Mouse (Mus musculus): ENCODE measurements around the gene Tnr. TPM values are rescaled to one million over a fixed set of nuclear protein-coding genes. Genes with fewer than 3 reads are reported as not detected.

Tnr gene
- polyA plus RNA-seq, 1 experiment from 2014 or later, result 7.4 TPM

DNA sequence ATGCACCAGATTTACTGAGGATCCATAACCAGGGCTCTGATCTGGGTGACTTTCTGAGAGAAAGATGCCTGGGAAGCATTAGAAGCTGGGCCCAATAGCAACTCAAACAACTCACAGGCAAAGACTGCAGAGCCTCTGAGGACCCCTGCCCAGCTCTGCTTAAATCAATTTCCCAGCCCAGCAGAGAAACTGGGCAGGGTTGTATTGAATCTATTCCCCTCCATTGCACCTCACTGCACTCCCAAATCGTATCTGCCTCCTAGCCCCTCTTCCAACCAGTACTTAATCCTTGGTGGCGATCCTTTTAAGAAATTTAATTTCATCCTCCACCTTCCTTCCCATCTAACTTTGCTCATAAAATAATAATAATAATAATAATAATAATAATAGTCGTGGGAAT lies 253.5 kb downstream of the Tnr start:
- H3K27me3 ChIP-seq (replicated peaks; ENCODE audit: control insufficient read depth, insufficient read depth, low read length), result no peaks in the 10 kb centered on the region
- WGBS, result 41% methylated on average over 3 of the region's 3 CpGs
- peak; percentile 41; the same call in 1 of the 2 replicates for ATAC-seq

DNA sequence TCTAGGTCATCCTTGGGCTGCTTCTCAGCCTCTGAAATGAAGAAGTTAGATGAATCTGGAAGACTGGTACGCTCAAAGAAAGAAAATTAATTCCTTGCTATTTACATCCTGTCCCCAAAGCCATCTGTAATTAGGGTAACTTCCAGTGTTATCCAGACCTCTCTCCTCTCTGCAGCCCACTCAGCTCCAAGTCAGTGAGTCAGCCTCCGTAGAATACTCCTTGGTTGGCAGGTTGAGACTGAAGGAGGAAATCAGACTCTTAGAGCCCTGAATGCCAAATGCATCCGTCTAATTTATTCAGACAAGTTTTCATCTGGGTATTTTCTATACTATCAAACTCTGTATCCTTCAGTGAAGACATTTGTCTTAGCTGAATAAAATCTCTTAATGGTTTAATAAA lies 255.9 kb downstream of the Tnr start:
- Histone ChIP-seq H3K9ac (replicated peaks; ENCODE audit: low read depth, low read length) (no peak overlapping the region), H3K27ac (ENCODE audit: low read length) (no peak overlapping the region), H3K36me3 (ENCODE audit: control insufficient read depth, insufficient read depth) (no peaks in the 10 kb centered on the region), H3K4me1 (replicated peaks; ENCODE audit: control insufficient read depth, insufficient read depth, low read length) (peaks cover 8% of the 10 kb centered on the region; the same call in 1 of the 2 replicates), H3K27me3 (replicated peaks; ENCODE audit: control insufficient read depth, insufficient read depth, low read length) (no peaks in the 10 kb centered on the region), H3K4me3 (replicated peaks; ENCODE audit: low read length) (no peak overlapping the region), H3K9me3 (ENCODE audit: control insufficient read depth, low read length) (no peaks in the 10 kb centered on the region), H3K4me2 (ENCODE audit: low read length) (no peak overlapping the region)
- no peak for ATAC-seq
- WGBS, result 77% methylated on average over 3 of the region's 3 CpGs

More for the DNA sequence above, 253.5 kb downstream of the Tnr start:
- Histone ChIP-seq H3K9ac (replicated peaks; ENCODE audit: low read depth, low read length) (no peak overlapping the region), H3K27ac (ENCODE audit: low read length) (no peak overlapping the region), H3K36me3 (ENCODE audit: control insufficient read depth, insufficient read depth) (no peaks in the 10 kb centered on the region), H3K9me3 (ENCODE audit: control insufficient read depth, low read length) (no peaks in the 10 kb centered on the region), H3K4me2 (ENCODE audit: low read length) (no peak overlapping the region), H3K4me3 (replicated peaks; ENCODE audit: low read length) (no peak overlapping the region), H3K4me1 (replicated peaks; ENCODE audit: control insufficient read depth, insufficient read depth, low read length) (peaks cover 8% of the 10 kb centered on the region; the same call in 1 of the 2 replicates)

DNA sequence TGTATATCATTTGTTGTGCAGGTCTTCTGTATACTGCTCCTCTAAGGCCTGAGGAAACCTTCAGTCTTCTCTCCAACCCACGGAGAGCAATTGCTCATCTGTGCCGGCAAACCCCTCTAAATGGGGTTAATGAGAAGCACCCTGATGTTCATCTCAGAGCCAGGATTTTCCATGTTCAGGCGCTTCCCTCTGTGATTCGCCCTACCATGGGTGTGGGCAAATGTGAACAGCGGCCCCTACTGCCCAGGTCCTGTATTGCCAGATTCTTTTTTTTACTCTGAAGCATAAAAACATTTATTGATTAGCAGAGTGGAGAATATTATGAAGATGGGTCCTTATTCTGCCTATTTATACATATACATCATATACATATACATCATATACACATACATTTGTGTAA lies 260.3 kb downstream of the Tnr start:
- Histone ChIP-seq H3K27me3 (replicated peaks; ENCODE audit: control insufficient read depth, insufficient read depth, low read length) (no peaks in the 10 kb centered on the region), H3K27ac (ENCODE audit: low read length) (no peak overlapping the region), H3K9me3 (ENCODE audit: control insufficient read depth, low read length) (no peaks in the 10 kb centered on the region), H3K36me3 (ENCODE audit: control insufficient read depth, insufficient read depth) (no peaks in the 10 kb centered on the region), H3K4me2 (ENCODE audit: low read length) (no peak overlapping the region), H3K4me3 (replicated peaks; ENCODE audit: low read length) (no peak overlapping the region), H3K4me1 (replicated peaks; ENCODE audit: control insufficient read depth, insufficient read depth, low read length) (no peaks in the 10 kb centered on the region), H3K9ac (replicated peaks; ENCODE audit: low read depth, low read length) (no peak overlapping the region)
- WGBS, result 25% methylated on average over 5 of the region's 5 CpGs
- ATAC-seq, result peak; percentile 36; the same call in 1 of the 2 replicates

DNA sequence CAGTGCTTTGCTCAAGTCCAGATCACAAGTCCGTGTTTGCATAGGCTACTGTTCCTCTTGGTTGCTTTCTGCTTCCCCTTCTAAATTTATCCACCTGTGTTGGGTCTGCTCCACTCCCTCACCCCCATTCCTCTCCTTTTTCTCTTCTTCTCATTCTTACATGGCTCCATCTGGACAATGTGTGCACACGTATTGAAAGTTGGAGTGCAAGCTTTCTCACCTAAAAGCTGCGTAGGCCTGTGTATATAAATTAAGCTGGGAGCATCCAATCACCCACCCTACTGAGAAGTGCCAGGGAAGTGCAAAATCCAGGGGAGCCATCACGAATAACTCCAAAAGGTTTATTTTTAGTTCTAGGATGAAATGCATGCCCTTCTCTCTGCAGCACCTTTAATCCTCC lies 264.7 kb downstream of the Tnr start:
- Histone ChIP-seq H3K27ac (ENCODE audit: low read length) (no peak overlapping the region), H3K4me1 (replicated peaks; ENCODE audit: control insufficient read depth, insufficient read depth, low read length) (no peaks in the 10 kb centered on the region), H3K9me3 (ENCODE audit: control insufficient read depth, low read length) (no peaks in the 10 kb centered on the region), H3K4me3 (replicated peaks; ENCODE audit: low read length) (no peak overlapping the region), H3K36me3 (ENCODE audit: control insufficient read depth, insufficient read depth) (no peaks in the 10 kb centered on the region), H3K4me2 (ENCODE audit: low read length) (no peak overlapping the region), H3K27me3 (replicated peaks; ENCODE audit: control insufficient read depth, insufficient read depth, low read length) (no peaks in the 10 kb centered on the region), H3K9ac (replicated peaks; ENCODE audit: low read depth, low read length) (no peak overlapping the region)
- WGBS, result 70% methylated on average over 4 of the region's 4 CpGs
- no peak for ATAC-seq

DNA sequence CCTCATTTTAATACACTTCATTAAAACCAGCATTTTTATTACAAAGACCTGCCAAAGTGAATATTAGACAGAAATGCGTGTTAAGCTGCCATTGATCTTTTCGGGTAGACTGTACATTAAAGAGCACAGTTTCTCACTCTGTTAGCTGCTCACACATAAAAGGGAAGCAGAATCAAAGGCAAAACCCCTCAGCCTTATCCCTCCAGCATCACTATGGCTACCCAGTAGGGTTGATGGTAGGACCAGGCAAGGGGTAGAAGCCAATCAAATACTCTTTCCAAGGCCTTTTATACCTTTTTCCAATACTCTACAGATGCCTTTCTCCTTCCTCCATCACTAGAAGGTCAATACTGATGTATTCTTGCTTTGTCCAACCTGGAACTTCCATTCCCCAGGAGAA lies 269.0 kb downstream of the Tnr start:
- no peak overlapping the region for H3K9ac ChIP-seq (replicated peaks; ENCODE audit: low read depth, low read length)
- ATAC-seq, result no peak
- H3K4me3 ChIP-seq (replicated peaks; ENCODE audit: low read length), result no peak overlapping the region
- no peaks in the 10 kb centered on the region for H3K27me3 ChIP-seq (replicated peaks; ENCODE audit: control insufficient read depth, insufficient read depth, low read length)
- H3K9me3 ChIP-seq (ENCODE audit: control insufficient read depth, low read length), result no peaks in the 10 kb centered on the region
- H3K27ac ChIP-seq (ENCODE audit: low read length), result no peak overlapping the region
- H3K4me1 ChIP-seq (replicated peaks; ENCODE audit: control insufficient read depth, insufficient read depth, low read length), result no peaks in the 10 kb centered on the region
- WGBS, result 87% methylated on average over 2 of the region's 2 CpGs
- no peak overlapping the region for H3K4me2 ChIP-seq (ENCODE audit: low read length)
- H3K36me3 ChIP-seq (ENCODE audit: control insufficient read depth, insufficient read depth), result no peaks in the 10 kb centered on the region

DNA sequence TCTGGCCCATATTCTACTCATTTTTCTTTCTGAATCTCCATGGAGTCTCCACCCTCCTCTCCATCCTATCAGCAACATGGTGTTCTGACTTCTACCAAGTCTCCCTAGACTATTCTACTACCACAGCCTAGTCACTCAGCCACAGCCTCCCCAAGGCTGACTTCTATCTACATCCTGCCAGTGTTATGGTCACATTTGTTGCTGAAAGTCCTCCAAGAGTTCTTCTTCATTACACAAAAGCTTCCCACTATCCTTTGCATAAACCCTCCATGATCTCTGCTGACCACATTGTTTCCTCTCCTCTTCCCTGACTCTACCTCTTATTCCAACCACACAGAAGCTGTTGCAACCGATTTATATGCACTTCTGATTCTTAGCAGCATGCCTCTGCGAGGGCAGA lies 272.5 kb downstream of the Tnr start:
- H3K4me2 ChIP-seq (ENCODE audit: low read length), result no peak overlapping the region
- H3K27me3 ChIP-seq (replicated peaks; ENCODE audit: control insufficient read depth, insufficient read depth, low read length), result no peaks in the 10 kb centered on the region
- no peaks in the 10 kb centered on the region for H3K9me3 ChIP-seq (ENCODE audit: control insufficient read depth, low read length)
- H3K9ac ChIP-seq (replicated peaks; ENCODE audit: low read depth, low read length), result no peak overlapping the region
- 0 out of 2 replicates have a peak, but pooled peaks cover 2% of the 10 kb centered on the region for H3K4me1 ChIP-seq (replicated peaks; ENCODE audit: control insufficient read depth, insufficient read depth, low read length)
- ATAC-seq, result no peak
- no peak overlapping the region for H3K4me3 ChIP-seq (replicated peaks; ENCODE audit: low read length)
- no peak overlapping the region for H3K27ac ChIP-seq (ENCODE audit: low read length)
- no peaks in the 10 kb centered on the region for H3K36me3 ChIP-seq (ENCODE audit: control insufficient read depth, insufficient read depth)
- 79% methylated on average over 2 of the region's 2 CpGs for WGBS

DNA sequence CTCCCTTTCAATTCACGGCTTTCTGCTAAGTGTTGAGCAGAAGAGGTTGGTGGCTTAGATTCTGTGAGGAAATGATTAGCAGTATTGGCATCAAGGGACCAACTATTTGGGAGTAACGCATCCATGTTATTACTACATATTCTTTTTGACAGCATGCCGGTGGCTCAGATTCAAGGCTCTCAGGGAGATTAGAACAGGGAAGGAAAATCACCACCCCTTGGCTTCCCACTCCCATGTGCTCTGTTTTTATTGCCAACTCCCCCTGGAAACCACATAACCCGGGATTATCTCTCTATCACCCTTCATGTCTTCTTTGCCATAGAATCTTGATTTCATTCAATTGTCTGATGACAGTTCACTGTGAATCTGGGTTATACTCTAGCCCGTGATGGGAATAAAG lies 276.8 kb downstream of the Tnr start:
- Histone ChIP-seq H3K9ac (replicated peaks; ENCODE audit: low read depth, low read length) (no peak overlapping the region), H3K4me2 (ENCODE audit: low read length) (no peak overlapping the region), H3K9me3 (ENCODE audit: control insufficient read depth, low read length) (no peaks in the 10 kb centered on the region), H3K4me1 (replicated peaks; ENCODE audit: control insufficient read depth, insufficient read depth, low read length) (peaks cover 2% of the 10 kb centered on the region; the same call in 1 of the 2 replicates), H3K36me3 (ENCODE audit: control insufficient read depth, insufficient read depth) (no peaks in the 10 kb centered on the region), H3K27me3 (replicated peaks; ENCODE audit: control insufficient read depth, insufficient read depth, low read length) (no peaks in the 10 kb centered on the region), H3K27ac (ENCODE audit: low read length) (no peak overlapping the region), H3K4me3 (replicated peaks; ENCODE audit: low read length) (no peak overlapping the region)
- ATAC-seq, result no peak
- 70% methylated on average over 5 of the region's 5 CpGs for WGBS

DNA sequence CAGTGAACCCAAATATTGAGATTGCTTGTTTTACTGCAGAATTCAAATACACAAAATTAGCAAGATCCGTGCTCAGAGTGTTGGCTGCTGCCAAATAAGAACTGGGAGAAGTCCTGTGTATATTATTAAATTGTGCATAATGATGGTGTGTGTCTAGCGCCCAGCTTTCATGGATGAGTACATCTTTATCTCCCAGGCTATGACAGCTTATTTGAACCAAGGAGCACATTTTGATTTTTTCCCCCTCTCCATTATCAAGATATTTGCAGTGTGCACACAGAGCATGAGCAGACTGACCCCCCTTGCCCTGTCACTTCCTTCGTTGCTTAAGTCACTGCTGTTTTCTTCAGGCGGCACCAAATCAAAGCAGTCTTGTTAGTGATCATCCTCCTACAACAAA lies 278.2 kb downstream of the Tnr start:
- Histone ChIP-seq H3K4me2 (ENCODE audit: low read length) (no peak overlapping the region), H3K4me1 (replicated peaks; ENCODE audit: control insufficient read depth, insufficient read depth, low read length) (peaks cover 2% of the 10 kb centered on the region; the same call in 1 of the 2 replicates), H3K27ac (ENCODE audit: low read length) (no peak overlapping the region), H3K9me3 (ENCODE audit: control insufficient read depth, low read length) (0 out of 2 replicates have a peak, but pooled peaks cover 5% of the 10 kb centered on the region), H3K36me3 (ENCODE audit: control insufficient read depth, insufficient read depth) (no peaks in the 10 kb centered on the region), H3K4me3 (replicated peaks; ENCODE audit: low read length) (no peak overlapping the region), H3K27me3 (replicated peaks; ENCODE audit: control insufficient read depth, insufficient read depth, low read length) (no peaks in the 10 kb centered on the region), H3K9ac (replicated peaks; ENCODE audit: low read depth, low read length) (no peak overlapping the region)
- peak; percentile 47; the same call in 1 of the 2 replicates for ATAC-seq
- 49% methylated on average over 4 of the region's 4 CpGs for WGBS

DNA sequence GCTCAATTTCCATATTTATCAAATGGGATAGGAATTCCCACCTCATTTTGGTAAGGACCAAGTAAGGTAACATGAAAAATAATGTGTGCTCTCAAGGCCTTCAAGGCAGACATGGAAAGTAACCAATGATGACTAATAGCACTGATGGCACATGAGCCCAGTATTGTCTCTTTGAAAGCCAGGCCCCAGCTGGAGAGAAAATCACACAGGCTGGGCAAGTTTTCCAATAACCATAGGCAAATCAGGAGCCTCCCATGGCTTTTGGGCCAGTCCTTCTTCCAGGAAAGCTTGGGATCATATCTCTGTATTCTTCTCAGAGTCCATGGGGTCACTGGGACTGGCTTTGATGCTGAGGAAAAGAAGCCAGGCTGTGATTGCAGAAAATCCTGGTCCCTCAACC lies 280.1 kb downstream of the Tnr start:
- Histone ChIP-seq H3K4me1 (replicated peaks; ENCODE audit: control insufficient read depth, insufficient read depth, low read length) (peaks cover 2% of the 10 kb centered on the region; the same call in 1 of the 2 replicates), H3K4me3 (replicated peaks; ENCODE audit: low read length) (no peak overlapping the region), H3K27ac (ENCODE audit: low read length) (no peak overlapping the region), H3K9me3 (ENCODE audit: control insufficient read depth, low read length) (0 out of 2 replicates have a peak, but pooled peaks cover 5% of the 10 kb centered on the region), H3K27me3 (replicated peaks; ENCODE audit: control insufficient read depth, insufficient read depth, low read length) (no peaks in the 10 kb centered on the region), H3K4me2 (ENCODE audit: low read length) (no peak overlapping the region), H3K9ac (replicated peaks; ENCODE audit: low read depth, low read length) (no peak overlapping the region), H3K36me3 (ENCODE audit: control insufficient read depth, insufficient read depth) (no peaks in the 10 kb centered on the region)
- no peak for ATAC-seq

DNA sequence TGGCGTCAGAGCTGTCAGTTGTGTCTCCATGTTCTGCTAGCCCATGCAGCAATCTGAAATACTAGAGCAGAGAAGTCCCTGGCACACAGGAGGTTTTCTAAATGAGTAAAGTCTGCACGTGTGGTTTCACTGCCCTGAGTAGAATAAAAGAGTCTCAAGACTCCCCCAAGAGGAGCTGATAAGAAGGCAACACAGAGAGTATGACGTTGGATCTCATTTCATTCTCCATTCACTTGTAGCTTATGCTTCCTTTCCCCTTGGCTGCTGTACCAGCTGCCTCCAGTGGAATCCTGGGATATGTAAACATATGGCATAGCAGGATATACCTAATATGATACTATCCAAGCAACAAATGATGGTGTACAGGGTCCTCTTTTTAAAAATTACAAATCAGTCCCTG lies 285.9 kb downstream of the Tnr start:
- Histone ChIP-seq H3K36me3 (ENCODE audit: control insufficient read depth, insufficient read depth) (no peaks in the 10 kb centered on the region), H3K9ac (replicated peaks; ENCODE audit: low read depth, low read length) (no peak overlapping the region), H3K9me3 (ENCODE audit: control insufficient read depth, low read length) (0 out of 2 replicates have a peak, but pooled peaks cover 5% of the 10 kb centered on the region), H3K27me3 (replicated peaks; ENCODE audit: control insufficient read depth, insufficient read depth, low read length) (no peaks in the 10 kb centered on the region), H3K4me2 (ENCODE audit: low read length) (no peak overlapping the region), H3K4me1 (replicated peaks; ENCODE audit: control insufficient read depth, insufficient read depth, low read length) (peaks cover 8% of the 10 kb centered on the region), H3K4me3 (replicated peaks; ENCODE audit: low read length) (no peak overlapping the region), H3K27ac (ENCODE audit: low read length) (no peak overlapping the region)
- ATAC-seq, result peak; percentile 55
- 44% methylated on average over 3 of the region's 3 CpGs for WGBS
